Mouse (Mus musculus): ENCODE data around the gene Rnf26. TPM values are rescaled to one million over a fixed set of nuclear protein-coding genes. Genes with fewer than 3 reads are reported as not detected.

The Rnf26 gene
- polyA plus RNA-seq, 1 experiment from 2014 or later = 69.9 TPM

DNA sequence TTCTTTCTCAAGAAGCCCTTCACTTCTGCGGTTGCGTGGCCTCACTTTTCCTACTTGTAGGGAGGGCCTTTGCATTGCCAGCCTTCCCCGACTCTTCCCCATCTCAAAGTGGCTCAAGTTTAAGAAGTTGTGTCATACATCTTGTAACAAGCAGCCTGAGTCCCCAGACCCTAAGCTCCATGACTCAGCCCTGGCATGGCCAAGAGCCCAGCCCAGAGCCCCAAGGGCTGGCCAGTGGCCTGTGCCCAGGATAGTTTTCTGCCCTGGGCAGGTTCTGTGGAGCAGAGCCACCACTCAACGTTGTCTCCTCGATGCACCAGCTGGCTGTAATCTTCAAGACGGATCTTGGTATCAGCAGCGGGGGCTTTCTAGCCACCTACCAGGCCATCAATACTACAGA, 8.4 kb downstream of the Rnf26 start:
- no peak overlapping the region for H3K4me3 ChIP-seq (replicated peaks)
- H3K27me3 ChIP-seq = no peaks in the 10 kb centered on the region
- WGBS = 94% methylated on average over 7 of the region's 7 CpGs
- peaks cover 33% of the 10 kb centered on the region for H3K36me3 ChIP-seq (replicated peaks)
- H3K9me3 ChIP-seq = no peaks in the 10 kb centered on the region
- H3K4me2 ChIP-seq = no peak overlapping the region
- peaks cover 47% of the 10 kb centered on the region for H3K4me1 ChIP-seq
- no peak overlapping the region for H3K9ac ChIP-seq
- no peak overlapping the region for H3K27ac ChIP-seq
- no peak for ATAC-seq (ENCODE audit: low FRiP score)

DNA sequence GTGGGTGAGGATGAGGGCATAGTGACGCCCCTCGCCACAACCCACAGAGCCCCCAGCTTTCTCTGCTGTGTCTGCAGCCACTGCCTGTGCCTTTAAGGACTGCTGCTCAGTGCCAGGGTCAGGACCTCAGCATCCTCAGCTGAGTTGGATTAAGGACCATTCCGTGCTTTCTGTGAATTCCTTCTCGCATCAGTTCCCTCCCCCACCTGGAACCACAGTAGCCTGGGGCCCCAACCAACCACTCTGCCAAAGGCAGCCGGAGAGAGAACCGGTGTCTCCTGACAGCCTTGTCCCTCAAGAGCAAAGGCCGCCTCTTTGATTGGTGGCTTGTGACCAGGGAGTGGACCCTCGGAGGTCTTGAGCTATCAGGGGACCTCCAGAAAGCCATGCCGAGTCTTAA, 11.8 kb downstream of the Rnf26 start, which contains the start of gene Mfrp:
Gene Mfrp, plus strand, starts transcription at position 240 of the 400 bp plus-strand sequence.
- 54% methylated on average over 9 of the region's 9 CpGs for WGBS
- no peak for ATAC-seq (ENCODE audit: low FRiP score)
- Histone ChIP-seq H3K9ac (no peak within 1 kb of the TSS), H3K4me2 (no peak within 1 kb of the TSS), H3K4me1 (peaks cover 17% of the 10 kb centered on the region), H3K27me3 (no peaks in the 10 kb centered on the region), H3K27ac (no peak within 1 kb of the TSS), H3K9me3 (no peaks in the 10 kb centered on the region), H3K4me3 (replicated peaks) (no peak within 1 kb of the TSS), H3K36me3 (replicated peaks) (peaks cover 25% of the 10 kb centered on the region)

GRCm38 (mm10) chr9:44096536-44096935, 16.8 kb downstream of the Rnf26 start:
- no peak overlapping the region for H3K9ac ChIP-seq
- WGBS = 16% methylated on average over 9 of the region's 9 CpGs
- no peaks in the 10 kb centered on the region for H3K9me3 ChIP-seq
- H3K4me1 ChIP-seq = peaks cover 19% of the 10 kb centered on the region
- H3K4me3 ChIP-seq (replicated peaks) = no peak overlapping the region
- H3K27me3 ChIP-seq = no peaks in the 10 kb centered on the region
- peaks cover 10% of the 10 kb centered on the region for H3K36me3 ChIP-seq (replicated peaks)
- H3K4me2 ChIP-seq = no peak overlapping the region
- peak overlapping the region; percentile 38; the same call in 1 of the 2 replicates for H3K27ac ChIP-seq
- ATAC-seq (ENCODE audit: low FRiP score) = peak; percentile 47; the same call in 1 of the 2 replicates

DNA sequence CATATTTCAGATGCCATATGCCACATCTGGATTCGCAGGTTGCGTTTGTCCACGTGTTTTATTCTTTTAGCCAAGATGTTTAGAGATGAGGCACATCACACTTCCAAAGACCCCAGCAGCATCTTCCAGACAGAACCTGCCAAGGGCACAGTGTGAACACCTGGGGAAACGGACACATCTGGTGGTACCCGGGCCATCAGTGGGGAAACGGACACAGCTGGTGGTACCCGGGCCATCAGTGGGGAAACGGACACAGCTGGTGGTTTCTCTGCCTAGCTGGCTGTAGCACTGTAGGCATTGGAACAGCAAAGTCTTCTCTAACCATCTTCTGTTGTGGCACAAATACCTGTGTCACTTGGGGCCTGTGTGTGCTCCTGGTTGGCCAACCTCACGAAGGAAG, 17.5 kb downstream of the Rnf26 start:
- no peak overlapping the region for H3K4me3 ChIP-seq (replicated peaks)
- H3K4me1 ChIP-seq = peaks cover 16% of the 10 kb centered on the region
- H3K27ac ChIP-seq = no peak overlapping the region
- H3K36me3 ChIP-seq (replicated peaks) = peaks cover 10% of the 10 kb centered on the region
- no peaks in the 10 kb centered on the region for H3K27me3 ChIP-seq
- 91% methylated on average over 9 of the region's 9 CpGs for WGBS
- no peak overlapping the region for H3K9ac ChIP-seq
- no peaks in the 10 kb centered on the region for H3K9me3 ChIP-seq
- no peak overlapping the region for H3K4me2 ChIP-seq
- no peak for ATAC-seq (ENCODE audit: low FRiP score)

DNA sequence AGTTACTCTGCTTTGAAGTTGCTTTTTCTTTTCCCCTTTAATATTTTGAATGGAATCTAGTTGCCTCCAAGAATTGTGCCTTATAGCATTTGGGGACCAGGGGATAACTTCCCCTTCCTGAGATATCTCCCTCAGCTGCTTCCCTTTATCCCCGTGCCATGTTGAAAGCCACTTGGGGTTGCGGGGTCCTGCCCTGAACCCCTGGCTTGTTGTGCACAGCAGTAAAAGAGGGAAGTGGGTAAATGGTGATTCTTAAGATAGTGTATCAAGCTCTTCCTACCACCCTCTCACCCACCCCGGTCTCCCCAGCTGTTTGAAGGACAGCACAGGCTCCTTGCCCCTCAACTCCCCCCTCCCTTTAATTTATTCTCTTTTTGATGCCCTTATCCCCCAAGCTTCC, 18.6 kb downstream of the Rnf26 start:
- 90% methylated on average over 3 of the region's 3 CpGs for WGBS

GRCm38 (mm10) chr9:44093612-44094503, 19.5 kb downstream of the Rnf26 start:
- WGBS = 31% methylated on average over 24 of the region's 24 CpGs
- ATAC-seq (ENCODE audit: low FRiP score) = peak; percentile 68; the same call in 1 of the 2 replicates
- 0 out of 2 replicates have a peak overlapping the region, but pooled peaks have one; percentile 21 for H3K9ac ChIP-seq
- H3K4me2 ChIP-seq = peak overlapping the region; percentile 41
- H3K4me1 ChIP-seq = peaks cover 16% of the 10 kb centered on the region
- H3K36me3 ChIP-seq (replicated peaks) = peaks cover 10% of the 10 kb centered on the region
- no peak overlapping the region for H3K4me3 ChIP-seq (replicated peaks)
- H3K27ac ChIP-seq = no peak overlapping the region
- H3K27me3 ChIP-seq = peaks cover 12% of the 10 kb centered on the region; the same call in 1 of the 2 replicates
- no peaks in the 10 kb centered on the region for H3K9me3 ChIP-seq

More for the DNA sequence above, 18.6 kb downstream of the Rnf26 start:
- Histone ChIP-seq H3K4me3 (replicated peaks) (no peak overlapping the region), H3K4me2 (no peak overlapping the region), H3K36me3 (replicated peaks) (peaks cover 10% of the 10 kb centered on the region), H3K9ac (no peak overlapping the region), H3K27ac (no peak overlapping the region), H3K9me3 (no peaks in the 10 kb centered on the region), H3K4me1 (peaks cover 16% of the 10 kb centered on the region), H3K27me3 (peaks cover 4% of the 10 kb centered on the region; the same call in 1 of the 2 replicates)
- no peak for ATAC-seq (ENCODE audit: low FRiP score)

GRCm38 (mm10) chr9:44088877-44089608, 24.3 kb downstream of the Rnf26 start:
- 67% methylated on average over 12 of the region's 12 CpGs for WGBS
- peaks cover 32% of the 10 kb centered on the region for H3K4me1 ChIP-seq
- no peak overlapping the region for H3K4me2 ChIP-seq
- no peak overlapping the region for H3K4me3 ChIP-seq (replicated peaks)
- no peak overlapping the region for H3K27ac ChIP-seq
- H3K9ac ChIP-seq = no peak overlapping the region
- ATAC-seq (ENCODE audit: low FRiP score) = no peak
- H3K9me3 ChIP-seq = no peaks in the 10 kb centered on the region
- H3K36me3 ChIP-seq (replicated peaks) = peaks cover 10% of the 10 kb centered on the region
- peaks cover 56% of the 10 kb centered on the region for H3K27me3 ChIP-seq

- Histone ChIP-seq H3K4me3 (replicated peaks) (no peak overlapping the region), H3K4me1 (peaks cover 38% of the 10 kb centered on the region), H3K9ac (no peak overlapping the region), H3K36me3 (replicated peaks) (peaks cover 7% of the 10 kb centered on the region), H3K27me3 (peaks cover 68% of the 10 kb centered on the region), H3K9me3 (no peaks in the 10 kb centered on the region), H3K4me2 (no peak overlapping the region), H3K27ac (no peak overlapping the region)
- ATAC-seq (ENCODE audit: low FRiP score) = no peak
- 13% methylated on average over 15 of the region's 15 CpGs for WGBS
These were observed 25.4 kb downstream of the Rnf26 start for GRCm38 (mm10) chr9:44087761-44088455.

GRCm38 (mm10) chr9:44086960-44087359, 26.4 kb downstream of the Rnf26 start:
- H3K36me3 ChIP-seq (replicated peaks) = peaks cover 4% of the 10 kb centered on the region
- no peaks in the 10 kb centered on the region for H3K9me3 ChIP-seq
- ATAC-seq (ENCODE audit: low FRiP score) = no peak
- H3K4me2 ChIP-seq = no peak overlapping the region
- peaks cover 38% of the 10 kb centered on the region for H3K4me1 ChIP-seq
- no peak overlapping the region for H3K9ac ChIP-seq
- no peak overlapping the region for H3K4me3 ChIP-seq (replicated peaks)
- WGBS = 32% methylated on average over 10 of the region's 10 CpGs
- H3K27me3 ChIP-seq = peaks cover 77% of the 10 kb centered on the region
- H3K27ac ChIP-seq = no peak overlapping the region

GRCm38 (mm10) chr9:44085741-44086665, 27.3 kb downstream of the Rnf26 start:
- 69% methylated on average over 15 of the region's 15 CpGs for WGBS
- Histone ChIP-seq H3K4me3 (replicated peaks) (peak overlapping the region; percentile 57; the same call in 1 of the 2 replicates), H3K9ac (no peak overlapping the region), H3K4me2 (peak overlapping the region; percentile 99; the same call in 1 of the 2 replicates), H3K27me3 (peaks cover 79% of the 10 kb centered on the region), H3K27ac (no peak overlapping the region), H3K4me1 (peaks cover 44% of the 10 kb centered on the region), H3K36me3 (replicated peaks) (no peaks in the 10 kb centered on the region), H3K9me3 (no peaks in the 10 kb centered on the region)
- no peak for ATAC-seq (ENCODE audit: low FRiP score)

GRCm38 (mm10) chr9:44085276-44085675, 28.0 kb downstream of the Rnf26 start:
- H3K27ac ChIP-seq = no peak overlapping the region
- H3K4me1 ChIP-seq = peaks cover 47% of the 10 kb centered on the region
- WGBS = under 1% methylated on average over 10 of the region's 10 CpGs

More at GRCm38 (mm10) chr9:44085276-44085675, 28.0 kb downstream of the Rnf26 start:
- H3K9me3 ChIP-seq = no peaks in the 10 kb centered on the region
- ATAC-seq (ENCODE audit: low FRiP score) = no peak
- H3K9ac ChIP-seq = peak overlapping the region; percentile 65
- no peaks in the 10 kb centered on the region for H3K36me3 ChIP-seq (replicated peaks)
- peaks cover 79% of the 10 kb centered on the region for H3K27me3 ChIP-seq
- H3K4me2 ChIP-seq = peak overlapping the region; percentile 99
- peak overlapping the region; percentile 57 for H3K4me3 ChIP-seq (replicated peaks)

All from forebrain, embryonic 12.5 days (tissue).